Mouse (Mus musculus) forebrain, embryonic 16.5 days (tissue): Measurements from ENCODE around the gene Zbtb17. TPM values are rescaled to one million over a fixed set of nuclear protein-coding genes. Genes with fewer than 3 reads are reported as not detected.

Source experiments
- ATAC-seq: fragments of 200-750 bp; cut with Nextera tagmentation; 2 replicates; pipeline ENCODE4 v1.8.0; 2017; ENCODE audit warnings: mild to moderate bottlenecking, moderate library complexity
- H3K27ac ChIP-seq: fragments of 300-500 bp; sonication (generic); 2 replicates; pipeline ENCODE4 v1.5.1; 2014; ENCODE audit warnings: low read length, control low read depth
- H3K27me3 ChIP-seq: fragments of 300-500 bp; sonication (generic); replicated peaks from 2 replicates; pipeline ENCODE4 v1.6.1; 2014; ENCODE audit warnings: low read length; ENCODE audit not compliant: control insufficient read depth, insufficient read depth
- H3K36me3 ChIP-seq: fragments of 300-500 bp; sonication (generic); 2 replicates; pipeline ENCODE4 v1.6.1; 2014; ENCODE audit not compliant: control insufficient read depth, insufficient read depth
- H3K4me1 ChIP-seq: fragments of 300-500 bp; sonication (generic); replicated peaks from 2 replicates; pipeline ENCODE4 v1.6.1; 2014; ENCODE audit warnings: low read length; ENCODE audit not compliant: control insufficient read depth, insufficient read depth
- H3K4me2 ChIP-seq: fragments of 300-500 bp; sonication (generic); 2 replicates; pipeline ENCODE4 v1.6.1; 2014; ENCODE audit warnings: mild to moderate bottlenecking, low read length, control low read depth
- H3K4me3 ChIP-seq: fragments of 300-500 bp; sonication (generic); replicated peaks from 2 replicates; pipeline ENCODE4 v1.5.1; 2014; ENCODE audit warnings: mild to moderate bottlenecking, low read length, control low read depth
- H3K9ac ChIP-seq: fragments of 300-500 bp; sonication (generic); replicated peaks from 2 replicates; pipeline ENCODE4 v1.6.1; 2014; ENCODE audit warnings: low read depth, low read length, control low read depth
- H3K9me3 ChIP-seq: fragments of 300-500 bp; sonication (generic); 2 replicates; pipeline ENCODE4 v1.6.1; 2016; ENCODE audit warnings: low read length; ENCODE audit not compliant: control insufficient read depth
- WGBS: fragments of 180-500 bp; shearing (Covaris S2); extraction: QIAGEN DNeasy Blood & Tissue Kit; methylation state at CpG from one replicate; pipeline ENCODE4 v1.1.7; 2014; 5-methylcytosine and 5-hydroxymethylcytosine counted together
- polyA plus RNA-seq: library from polyadenylated mRNA; unstranded; fragments of >200 nt; fragmentation: Nextera tagmentation; extraction: Ambion mirVana; gene quantifications from 2 replicates; pipeline ENCODE4 v1.2.1, GENCODE M21; 2015

The Zbtb17 gene
- polyA plus RNA-seq, 1 experiment from 2014 or later = 62.0 TPM

DNA sequence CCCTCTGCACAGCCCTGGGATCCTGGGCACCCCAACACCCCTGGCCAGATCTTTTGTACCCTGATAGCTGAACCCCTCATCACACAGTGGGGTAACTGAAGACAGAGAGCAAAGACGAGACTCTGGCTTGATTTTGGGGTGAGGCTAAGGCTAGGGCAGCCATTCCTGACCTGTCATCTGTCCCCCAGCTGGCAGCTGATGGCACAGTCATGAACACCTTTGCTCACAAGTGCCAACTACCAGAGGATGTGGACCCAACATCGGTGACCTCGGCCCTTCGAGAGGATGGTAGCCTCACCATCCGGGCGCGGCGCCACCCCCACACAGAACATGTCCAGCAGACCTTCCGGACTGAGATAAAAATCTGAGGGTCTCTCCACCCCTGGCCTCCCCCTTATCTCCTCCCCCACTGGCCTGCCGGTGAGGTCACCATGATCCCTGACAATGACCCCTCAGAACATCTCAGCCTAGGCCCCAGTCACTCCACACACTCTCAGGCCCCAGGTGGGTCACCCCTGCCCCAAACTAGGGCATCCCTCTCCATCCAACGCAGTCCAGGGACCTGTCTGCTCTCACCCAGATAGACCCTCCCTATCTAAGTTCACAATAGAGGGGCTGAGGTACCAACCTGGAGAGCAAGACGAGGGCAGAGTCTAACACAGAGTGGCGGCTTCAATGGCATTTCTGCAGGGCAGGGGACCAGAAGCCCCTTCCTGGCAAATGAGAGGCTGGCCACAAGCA, 20.6 kb upstream of the Zbtb17 start:
- no peaks in the 10 kb centered on the region for H3K9me3 ChIP-seq
- ATAC-seq = no peak
- 87% methylated on average over 13 of the region's 13 CpGs for WGBS
- H3K36me3 ChIP-seq = no peaks in the 10 kb centered on the region
- no peaks in the 10 kb centered on the region for H3K27me3 ChIP-seq
- H3K4me3 ChIP-seq = no peak overlapping the region
- no peak overlapping the region for H3K4me2 ChIP-seq
- no peak overlapping the region for H3K9ac ChIP-seq
- H3K4me1 ChIP-seq = peaks cover 12% of the 10 kb centered on the region
- no peak overlapping the region for H3K27ac ChIP-seq

DNA sequence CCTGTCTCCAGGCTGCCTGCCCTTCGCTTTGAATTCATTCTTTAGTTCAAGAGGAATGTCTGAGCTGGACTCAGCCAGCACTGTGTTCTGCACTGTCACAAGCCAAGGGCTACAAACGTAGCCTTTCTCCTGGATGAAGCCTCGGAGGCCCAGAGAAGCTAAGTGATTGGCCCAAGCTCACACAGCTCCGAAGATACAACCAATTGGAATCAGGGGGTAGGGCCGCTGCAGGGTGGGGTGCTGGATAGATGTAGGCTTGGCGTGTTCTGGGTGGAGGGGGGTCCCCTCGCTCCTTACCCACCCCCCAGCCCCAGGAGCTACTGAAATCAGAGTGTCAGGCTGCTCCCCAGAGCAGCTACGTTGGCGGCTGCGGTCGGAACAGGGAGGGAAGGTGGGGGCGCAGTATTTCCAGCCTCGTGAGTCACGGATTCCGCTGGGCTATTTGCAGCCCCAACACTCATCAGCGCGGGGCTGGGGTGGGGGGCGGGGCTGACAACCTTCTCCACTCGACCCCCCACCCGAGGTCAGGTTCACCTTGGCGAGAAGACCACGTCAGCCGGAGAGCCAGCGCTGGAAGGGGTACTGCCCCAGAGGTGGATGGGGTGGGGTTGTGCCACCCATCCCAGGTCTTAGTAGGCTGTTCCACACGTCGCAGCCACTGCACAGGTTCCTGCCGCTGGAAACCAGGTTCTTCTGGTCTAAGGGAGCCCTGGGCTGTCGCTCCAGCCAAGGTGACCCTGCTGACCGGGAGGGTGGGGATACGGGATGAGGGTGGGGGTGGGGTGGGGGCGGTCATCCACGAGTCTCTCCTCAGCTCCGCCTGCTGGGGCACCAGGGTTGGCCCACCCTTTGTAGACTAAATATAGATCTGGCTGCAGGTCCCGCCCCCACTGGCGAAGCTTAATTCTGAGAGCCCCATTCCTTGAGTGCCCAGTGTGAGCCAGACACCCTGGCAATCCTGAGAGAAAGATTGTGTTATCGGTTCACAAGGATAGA, 18.7 kb upstream of the Zbtb17 start:
- Histone ChIP-seq H3K9me3 (no peaks in the 10 kb centered on the region), H3K4me1 (peaks cover 12% of the 10 kb centered on the region), H3K4me3 (peak overlapping the region; percentile 52), H3K36me3 (no peaks in the 10 kb centered on the region), H3K9ac (peak overlapping the region; percentile 63), H3K4me2 (peak overlapping the region; percentile 83), H3K27me3 (no peaks in the 10 kb centered on the region), H3K27ac (no peak overlapping the region)
- whole genome bisulfite sequencing = 5% methylated on average over 32 of the region's 36 CpGs
- peak; percentile 98 for ATAC-seq

DNA sequence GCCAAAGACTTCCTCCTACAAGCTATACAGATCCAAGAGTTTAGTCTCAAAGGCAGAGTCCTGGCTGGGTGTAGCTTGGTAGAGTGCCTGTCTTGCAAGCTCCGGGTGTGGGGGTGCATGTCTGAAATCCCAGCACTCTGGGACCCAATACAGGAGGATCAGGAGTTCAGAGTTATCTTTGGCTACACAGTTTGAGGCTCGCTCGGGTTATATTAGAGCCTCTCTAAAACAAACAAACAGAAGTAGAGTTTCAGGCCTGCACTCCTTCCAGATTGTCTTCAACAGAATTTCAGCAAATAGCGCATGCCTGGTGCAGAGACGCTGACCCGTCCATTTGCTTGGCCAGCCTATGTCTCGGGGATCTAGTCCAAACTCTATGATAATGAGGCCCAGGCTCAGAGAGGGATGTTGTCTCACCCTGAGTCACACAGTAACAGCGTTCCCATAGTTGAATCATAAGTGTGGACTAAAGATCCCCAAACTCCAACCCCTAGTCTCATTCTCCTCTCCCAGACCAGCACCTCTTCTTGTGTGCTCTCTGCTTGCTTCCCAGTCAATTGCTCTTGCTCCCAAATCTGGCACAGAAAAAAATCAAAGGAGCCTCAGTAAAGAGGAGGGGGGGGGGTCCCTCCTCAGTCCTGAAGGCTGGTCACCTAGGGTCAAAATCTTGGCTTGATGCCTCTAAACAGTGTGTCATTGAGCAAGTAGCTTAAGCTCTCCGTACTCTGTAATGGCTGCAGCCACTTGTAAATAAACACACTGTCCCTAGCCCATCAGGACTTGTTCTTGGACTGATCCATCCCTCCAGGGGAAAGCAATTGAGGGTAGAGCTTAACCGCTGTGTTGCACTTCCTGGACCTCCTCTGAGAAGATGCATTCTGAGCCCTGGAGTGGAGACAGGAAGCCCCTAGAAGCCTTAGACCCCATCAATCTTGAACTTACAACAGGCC, 17.4 kb upstream of the Zbtb17 start:
- no peak overlapping the region for H3K27ac ChIP-seq
- H3K4me2 ChIP-seq = no peak overlapping the region
- H3K4me1 ChIP-seq = peaks cover 12% of the 10 kb centered on the region
- no peak overlapping the region for H3K9ac ChIP-seq
- no peaks in the 10 kb centered on the region for H3K36me3 ChIP-seq
- no peak for ATAC-seq
- no peaks in the 10 kb centered on the region for H3K27me3 ChIP-seq
- H3K4me3 ChIP-seq = no peak overlapping the region
- 85% methylated on average over 10 of the region's 10 CpGs for WGBS
- H3K9me3 ChIP-seq = no peaks in the 10 kb centered on the region

DNA sequence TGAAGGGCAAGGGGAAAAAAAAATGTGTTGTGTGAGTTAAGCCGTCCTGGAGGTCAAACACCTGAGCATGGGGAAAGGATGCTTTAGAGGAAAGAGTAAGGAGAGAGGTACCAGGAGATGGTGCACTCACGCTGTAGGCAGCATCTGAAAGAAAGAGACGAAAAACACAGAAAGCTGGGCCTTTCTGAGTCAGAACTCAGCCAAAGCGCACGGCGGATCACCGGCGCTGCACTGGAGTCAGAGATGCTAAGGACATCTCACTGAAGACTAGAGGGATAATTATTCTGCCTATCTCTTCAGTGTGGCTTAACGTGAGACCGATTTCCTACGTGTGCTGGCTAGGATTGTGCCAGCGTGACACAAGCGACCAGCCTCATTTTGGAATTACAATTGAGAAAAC, 16.5 kb upstream of the Zbtb17 start:
- Histone ChIP-seq H3K4me3 (no peak overlapping the region), H3K36me3 (no peaks in the 10 kb centered on the region), H3K27me3 (no peaks in the 10 kb centered on the region), H3K4me2 (no peak overlapping the region), H3K9me3 (no peaks in the 10 kb centered on the region), H3K9ac (no peak overlapping the region), H3K4me1 (peaks cover 12% of the 10 kb centered on the region), H3K27ac (no peak overlapping the region)
- 88% methylated on average over 13 of the region's 13 CpGs for WGBS
- no peak for ATAC-seq

DNA sequence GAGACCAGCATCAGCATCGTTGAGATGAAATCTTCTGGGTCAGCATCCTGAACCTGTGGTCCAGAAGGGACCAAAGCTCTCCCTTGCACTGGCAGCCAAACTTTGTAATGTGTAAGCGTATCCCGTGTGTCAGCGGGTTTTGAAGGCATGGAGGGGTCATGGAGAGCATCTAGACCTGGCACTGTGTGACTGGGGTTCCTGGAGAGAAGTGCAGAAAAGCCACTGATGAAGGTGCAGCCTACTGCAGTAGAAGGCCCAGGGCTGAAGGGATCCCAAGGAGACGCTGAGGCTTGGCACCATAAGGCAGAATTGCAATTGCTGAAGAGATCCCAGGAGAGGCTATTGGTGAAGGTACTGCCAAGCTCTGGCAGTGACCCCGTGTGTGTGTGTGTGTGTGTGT, 15.1 kb upstream of the Zbtb17 start:
- ATAC-seq = no peak
- 81% methylated on average over 6 of the region's 6 CpGs for WGBS
- H3K9me3 ChIP-seq = no peaks in the 10 kb centered on the region

DNA sequence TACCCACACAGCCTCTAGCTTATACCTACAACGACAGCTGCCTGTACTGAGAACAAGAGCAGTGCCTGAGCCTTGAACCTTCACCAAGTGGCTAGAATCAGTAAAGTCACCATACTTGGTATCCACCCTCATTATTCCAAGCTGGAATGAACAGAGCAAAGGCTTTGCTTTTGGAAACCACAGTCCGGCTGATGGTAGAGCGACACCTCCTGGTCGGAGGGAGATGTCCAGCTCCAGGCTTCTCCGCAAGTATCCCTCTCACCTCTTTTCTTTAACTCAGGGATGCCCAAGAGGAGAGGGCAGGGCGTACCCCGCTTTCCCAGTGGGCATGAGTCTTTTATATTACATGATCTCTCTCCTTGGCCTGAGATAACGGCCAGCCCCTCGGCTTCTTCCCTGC, 14.6 kb upstream of the Zbtb17 start:
- Histone ChIP-seq H3K4me1 (peaks cover 12% of the 10 kb centered on the region), H3K9ac (no peak overlapping the region), H3K27me3 (no peaks in the 10 kb centered on the region), H3K4me3 (no peak overlapping the region), H3K4me2 (no peak overlapping the region), H3K27ac (no peak overlapping the region), H3K9me3 (no peaks in the 10 kb centered on the region), H3K36me3 (no peaks in the 10 kb centered on the region)
- ATAC-seq = no peak
- 51% methylated on average over 9 of the region's 9 CpGs for WGBS

More for the DNA sequence above, 15.1 kb upstream of the Zbtb17 start:
- no peak overlapping the region for H3K4me3 ChIP-seq
- no peak overlapping the region for H3K9ac ChIP-seq
- no peak overlapping the region for H3K4me2 ChIP-seq
- H3K27ac ChIP-seq = no peak overlapping the region
- no peaks in the 10 kb centered on the region for H3K36me3 ChIP-seq
- peaks cover 12% of the 10 kb centered on the region for H3K4me1 ChIP-seq
- no peaks in the 10 kb centered on the region for H3K27me3 ChIP-seq

DNA sequence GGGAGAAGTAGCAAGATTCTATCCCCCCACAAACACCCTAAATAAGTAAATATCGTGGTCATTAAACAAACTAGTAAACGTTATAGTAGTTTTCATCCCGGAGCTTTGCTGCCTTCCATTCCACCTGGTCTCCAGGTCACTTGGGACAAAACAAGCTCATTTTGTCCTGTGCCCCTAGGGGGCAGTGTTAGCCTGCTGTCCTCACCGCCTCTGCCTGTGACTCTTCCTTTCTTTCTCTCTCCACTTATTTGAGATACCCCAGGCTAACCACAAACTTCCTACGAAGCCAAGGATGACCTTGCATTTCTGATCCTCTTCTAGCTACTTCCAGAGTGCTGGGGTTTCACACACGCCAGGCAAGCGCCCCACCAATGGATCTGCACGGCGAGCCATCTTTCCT, 13.5 kb upstream of the Zbtb17 start:
- no peak overlapping the region for H3K4me2 ChIP-seq
- H3K4me3 ChIP-seq = no peak overlapping the region
- H3K27ac ChIP-seq = no peak overlapping the region
- peaks cover 3% of the 10 kb centered on the region for H3K4me1 ChIP-seq
- no peaks in the 10 kb centered on the region for H3K9me3 ChIP-seq
- H3K9ac ChIP-seq = no peak overlapping the region
- ATAC-seq = no peak
- no peaks in the 10 kb centered on the region for H3K36me3 ChIP-seq
- H3K27me3 ChIP-seq = no peaks in the 10 kb centered on the region
- 53% methylated on average over 9 of the region's 9 CpGs for WGBS

DNA sequence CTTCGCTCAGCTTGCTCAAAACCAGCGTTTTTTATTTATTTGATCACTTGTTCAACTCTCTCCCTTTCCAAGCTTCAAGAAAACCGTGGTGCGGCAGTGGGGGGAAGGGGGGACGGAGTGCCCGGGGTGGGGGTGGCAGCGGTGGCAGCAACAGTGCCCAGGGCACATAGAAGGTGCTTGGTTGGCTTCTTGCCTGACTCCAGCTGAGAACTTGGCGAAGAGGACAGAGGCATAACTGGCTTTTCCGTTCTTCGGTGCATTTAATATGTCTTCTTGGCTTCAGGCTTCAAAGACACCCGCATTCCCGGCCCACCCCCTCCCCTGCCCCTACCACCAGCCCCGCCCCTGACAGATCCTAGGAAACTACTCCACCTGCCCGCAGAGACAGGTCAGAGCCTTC, 11.8 kb upstream of the Zbtb17 start:
- no peak overlapping the region for H3K27ac ChIP-seq
- no peak overlapping the region for H3K4me2 ChIP-seq
- H3K4me1 ChIP-seq = no peaks in the 10 kb centered on the region
- no peaks in the 10 kb centered on the region for H3K27me3 ChIP-seq
- 61% methylated on average over 14 of the region's 14 CpGs for WGBS
- H3K4me3 ChIP-seq = no peak overlapping the region
- ATAC-seq = no peak
- no peaks in the 10 kb centered on the region for H3K36me3 ChIP-seq
- H3K9me3 ChIP-seq = no peaks in the 10 kb centered on the region
- H3K9ac ChIP-seq = no peak overlapping the region
